Mouse (Mus musculus): ENCODE data around the gene Ptms. TPM values are rescaled to one million over a fixed set of nuclear protein-coding genes. Genes with fewer than 3 reads are reported as not detected.

Ptms gene
- polyA plus RNA-seq, 1 experiment, result 820 TPM

DNA sequence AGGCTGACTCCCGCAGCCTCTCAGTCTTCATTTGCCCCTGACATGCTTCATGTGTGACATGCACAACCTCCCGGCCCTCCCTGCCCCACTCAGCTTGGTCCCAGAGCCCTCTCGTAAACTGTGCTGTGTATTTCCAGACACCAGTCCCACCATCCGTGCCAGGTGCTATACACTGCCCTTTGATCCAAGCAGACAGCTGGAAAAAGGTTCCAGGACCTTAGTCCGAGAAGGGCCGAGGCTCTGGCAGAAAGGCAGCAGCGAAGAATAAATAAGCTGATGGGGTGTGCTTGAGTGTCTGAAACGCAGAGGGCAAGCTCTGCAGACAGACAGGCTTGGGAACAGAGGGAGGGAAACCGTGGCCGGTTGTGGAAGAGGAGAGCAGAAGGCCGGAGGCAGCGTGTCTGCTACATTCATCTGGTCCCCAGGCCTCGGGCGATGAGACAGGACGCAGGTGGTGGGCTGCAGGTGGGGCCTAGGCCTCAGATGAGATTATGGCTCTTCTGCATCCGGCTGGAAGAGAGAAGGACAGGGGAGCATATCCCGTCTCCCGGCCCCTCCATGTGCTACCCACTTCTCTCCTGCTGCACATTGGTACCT is 54.0 kb downstream of the Ptms start:
- TF ChIP-seq POLR2A (IDR thresholded peaks at IDR 0.05; ENCODE audit: borderline replicate concordance, low read depth, low read length) (no peak), CTCF (IDR thresholded peaks at IDR 0.05; ENCODE audit: low read depth, low read length) (no peak)
- H3K4me3 ChIP-seq (ENCODE audit: insufficient read depth, low read length), result no peak overlapping the region
- no peak overlapping the region for H3K27ac ChIP-seq (ENCODE audit: insufficient read depth, low read depth, low read length)
- H3K4me1 ChIP-seq (ENCODE audit: control insufficient read depth, insufficient read depth, low read length), result peaks cover 22% of the 10 kb centered on the region

Other genes with a start within 250 kb of the Ptms start
- gene Emg1, start 207.9 kb downstream of the Ptms start, polyA plus RNA-seq (2012; ENCODE audit: insufficient read depth, insufficient read length, missing spikeins), result 48.2 and 54.9 TPM in 2 replicates
- gene Phb2, start 207.8 kb downstream of the Ptms start, polyA plus RNA-seq (2012; ENCODE audit: insufficient read depth, insufficient read length, missing spikeins), result 94.1 and 97.8 TPM in 2 replicates
- 583 and 614 TPM in 2 replicates for gene Ptpn6, start 181.4 kb downstream of the Ptms start, polyA plus RNA-seq (2012; ENCODE audit: insufficient read depth, insufficient read length, missing spikeins)
- gene Grcc10, start 178.7 kb downstream of the Ptms start, polyA plus RNA-seq (2012; ENCODE audit: insufficient read depth, insufficient read length, missing spikeins), result 221 and 253 TPM in 2 replicates
- gene Gm45234, start 164.1 kb downstream of the Ptms start, polyA plus RNA-seq (2012; ENCODE audit: insufficient read depth, insufficient read length, missing spikeins), result not detected in 2 replicates
- gene Atn1, start 163.6 kb downstream of the Ptms start, polyA plus RNA-seq (2012; ENCODE audit: insufficient read depth, insufficient read length, missing spikeins), result 30.1 and 34.0 TPM in 2 replicates
- 1.4 and 2.6 TPM in 2 replicates for gene Eno2, start 150.4 kb downstream of the Ptms start, polyA plus RNA-seq (2012; ENCODE audit: insufficient read depth, insufficient read length, missing spikeins)
- gene Lrrc23, start 140.4 kb downstream of the Ptms start, polyA plus RNA-seq (2012; ENCODE audit: insufficient read depth, insufficient read length, missing spikeins), result not detected in 2 replicates
- 31.4 and 43.6 TPM in 2 replicates for gene Spsb2, start 111.4 kb downstream of the Ptms start, polyA plus RNA-seq (2012; ENCODE audit: insufficient read depth, insufficient read length, missing spikeins)
- 224 and 232 TPM in 2 replicates for gene Tpi1, start 105.8 kb downstream of the Ptms start, polyA plus RNA-seq (2012; ENCODE audit: insufficient read depth, insufficient read length, missing spikeins)
- gene Usp5, start 90.6 kb downstream of the Ptms start, polyA plus RNA-seq (2012; ENCODE audit: insufficient read depth, insufficient read length, missing spikeins), result 62.3 and 65.0 TPM in 2 replicates
- gene Cdca3, start 90.6 kb downstream of the Ptms start, polyA plus RNA-seq (2012; ENCODE audit: insufficient read depth, insufficient read length, missing spikeins), result 70.1 and 76.5 TPM in 2 replicates
- not detected in 2 replicates for gene Gnb3, start 79.8 kb downstream of the Ptms start, polyA plus RNA-seq (2012; ENCODE audit: insufficient read depth, insufficient read length, missing spikeins)
- gene P3h3, start 62.4 kb downstream of the Ptms start, polyA plus RNA-seq (2012; ENCODE audit: insufficient read depth, insufficient read length, missing spikeins), result 12.1 and 12.9 TPM in 2 replicates
- gene Gpr162, start 56.1 kb downstream of the Ptms start, polyA plus RNA-seq (2012; ENCODE audit: insufficient read depth, insufficient read length, missing spikeins), result 43.3 and 52.6 TPM in 2 replicates
- 20.6 and 23.4 TPM in 2 replicates for gene Cd4, start 31.9 kb downstream of the Ptms start, polyA plus RNA-seq (2012; ENCODE audit: insufficient read depth, insufficient read length, missing spikeins)
- 0.44 TPM in 1 of 2 replicates, not detected in the other for gene Lag3, start 8.4 kb downstream of the Ptms start, polyA plus RNA-seq (2012; ENCODE audit: insufficient read depth, insufficient read length, missing spikeins)
- 186 and 188 TPM in 2 replicates for gene Mlf2, start 11.3 kb upstream of the Ptms start, polyA plus RNA-seq (2012; ENCODE audit: insufficient read depth, insufficient read length, missing spikeins)
- 49.3 and 58.7 TPM in 2 replicates for gene Cops7a, start 45.4 kb upstream of the Ptms start, polyA plus RNA-seq (2012; ENCODE audit: insufficient read depth, insufficient read length, missing spikeins)
- gene Pianp, start 76.6 kb upstream of the Ptms start, polyA plus RNA-seq (2012; ENCODE audit: insufficient read depth, insufficient read length, missing spikeins), result 5.5 and 7.2 TPM in 2 replicates
- 82.7 and 83.1 TPM in 2 replicates for gene Zfp384, start 89.0 kb upstream of the Ptms start, polyA plus RNA-seq (2012; ENCODE audit: insufficient read depth, insufficient read length, missing spikeins)
- 110 and 113 TPM in 2 replicates for gene Ing4, start 119.7 kb upstream of the Ptms start, polyA plus RNA-seq (2012; ENCODE audit: insufficient read depth, insufficient read length, missing spikeins)
- gene Acrbp, start 129.6 kb upstream of the Ptms start, polyA plus RNA-seq (2012; ENCODE audit: insufficient read depth, insufficient read length, missing spikeins), result 28.7 and 29.3 TPM in 2 replicates
- gene Lpar5, start 147.8 kb upstream of the Ptms start, polyA plus RNA-seq (2012; ENCODE audit: insufficient read depth, insufficient read length, missing spikeins), result 33.2 and 43.3 TPM in 2 replicates
- gene Chd4, start 175.9 kb upstream of the Ptms start, polyA plus RNA-seq (2012; ENCODE audit: insufficient read depth, insufficient read length, missing spikeins), result 122 and 144 TPM in 2 replicates
- 10.7 and 11.4 TPM in 2 replicates for gene Nop2, start 211.8 kb upstream of the Ptms start, polyA plus RNA-seq (2012; ENCODE audit: insufficient read depth, insufficient read length, missing spikeins)
- 51.8 and 57.0 TPM in 2 replicates for gene Iffo1, start 225.1 kb upstream of the Ptms start, polyA plus RNA-seq (2012; ENCODE audit: insufficient read depth, insufficient read length, missing spikeins)
- gene Gapdh, start 246.4 kb upstream of the Ptms start, polyA plus RNA-seq (2012; ENCODE audit: insufficient read depth, insufficient read length, missing spikeins), result 229 and 264 TPM in 2 replicates

Measured in bone marrow macrophage, adult 2 months (primary cell).